Mouse (Mus musculus) brain, embryonic 14.5 days (tissue): ENCODE measurements around the gene Micu2. TPM values are rescaled to one million over a fixed set of nuclear protein-coding genes. Genes with fewer than 3 reads are reported as not detected.

Experiments used
- DNase-seq: peaks from one replicate; pipeline ENCODE4 v3.0.0-alpha.2; 2011; ENCODE audit warnings: low read depth
- CTCF ChIP-seq: fragments of 200-500 bp; IDR thresholded peaks from 2 replicates; pipeline ENCODE4 v1.5.1; 2012; ENCODE audit warnings: inconsistent platforms, mild to moderate bottlenecking, moderate library complexity, borderline replicate concordance; ENCODE audit not compliant: insufficient read depth, insufficient read length; ENCODE audit errors: extremely low read depth
- POLR2A ChIP-seq: fragments of 200-500 bp; IDR thresholded peaks from 2 replicates; pipeline ENCODE4 v1.6.1; 2012; ENCODE audit warnings: mild to moderate bottlenecking, inconsistent platforms, borderline replicate concordance; ENCODE audit not compliant: poor library complexity, insufficient read depth, insufficient read length, severe bottlenecking; ENCODE audit errors: extremely low read depth
- polyA plus RNA-seq: library from polyadenylated mRNA; depleted of rRNA; stranded (reverse); fragments of >200 nt; gene quantifications from 2 replicates; pipeline ENCODE4 v1.2.3, GENCODE M21; 2012

The Micu2 gene
- polyA plus RNA-seq, 1 experiment = 39.9 TPM

- TF ChIP-seq POLR2A (no peak), CTCF (no peak)
- no peak for DNase-seq
Observed at GRCm38 (mm10) chr14:57989162-57989561, 9.9 kb downstream of the Micu2 start.

GRCm38 (mm10) chr14:57985780-57986179 is 13.3 kb downstream of the Micu2 start:
- DNase-seq = no peak
- TF ChIP-seq CTCF = no peak
- no peak for TF ChIP-seq POLR2A

- DNase-seq = peak; percentile 39
- TF ChIP-seq CTCF (no peak), POLR2A (no peak)
Observed at GRCm38 (mm10) chr14:57982450-57982849, 16.6 kb downstream of the Micu2 start.

GRCm38 (mm10) chr14:57981720-57982418 is 17.2 kb downstream of the Micu2 start:
- no peak for TF ChIP-seq POLR2A
- TF ChIP-seq CTCF = no peak

GRCm38 (mm10) chr14:57980776-57981175 is 18.3 kb downstream of the Micu2 start:
- DNase-seq = no peak
- TF ChIP-seq POLR2A = no peak
- TF ChIP-seq CTCF = no peak

More at GRCm38 (mm10) chr14:57981720-57982418, 17.2 kb downstream of the Micu2 start:
- DNase-seq = peak; percentile 75

- no peak for TF ChIP-seq POLR2A
- TF ChIP-seq CTCF = no peak
- DNase-seq = no peak
Observed at GRCm38 (mm10) chr14:57980179-57980578, 18.9 kb downstream of the Micu2 start.

- no peak for DNase-seq
- TF ChIP-seq POLR2A = no peak
- TF ChIP-seq CTCF = no peak
Observed at GRCm38 (mm10) chr14:57978144-57978543, 20.9 kb downstream of the Micu2 start.

- DNase-seq = no peak
- TF ChIP-seq POLR2A (no peak), CTCF (no peak)
Observed at GRCm38 (mm10) chr14:57975656-57976055, 23.4 kb downstream of the Micu2 start.

- no peak for DNase-seq
- TF ChIP-seq CTCF = no peak
Observed at GRCm38 (mm10) chr14:57971986-57972525, 27.0 kb downstream of the Micu2 start.

GRCm38 (mm10) chr14:57968873-57969272 is 30.2 kb downstream of the Micu2 start:
- DNase-seq = no peak
- TF ChIP-seq CTCF (no peak), POLR2A (no peak)

GRCm38 (mm10) chr14:57967080-57967797 is 31.8 kb downstream of the Micu2 start:
- no peak for TF ChIP-seq CTCF
- TF ChIP-seq POLR2A = no peak
- no peak for DNase-seq
